Mouse (Mus musculus) limb, embryonic 11.5 days (tissue): ENCODE measurements around the gene Smtnl2. TPM values are rescaled to one million over a fixed set of nuclear protein-coding genes. Genes with fewer than 3 reads are reported as not detected.
A peak's percentile ranks its signal among the peaks of the same experiment; 100 is the strongest.
"Not testable (repeated sequence)": the region's sequence is repeated elsewhere in the genome, so short reads cannot be mapped to it uniquely, and the experiment has no call there.

Source experiments
- ATAC-seq: fragments of 200-750 bp; cut with Nextera tagmentation; 2 replicates; pipeline ENCODE4 v1.8.0; 2017; ENCODE audit warnings: low read depth; ENCODE audit not compliant: insufficient number of reproducible peaks, low FRiP score, low TSS enrichment
- DNase-seq: peaks from one replicate; pipeline ENCODE4 v3.0.0-alpha.2; 2015; ENCODE audit warnings: low spot score
- H3K27ac ChIP-seq: fragments of 300-500 bp; sonication (generic); replicated peaks from 2 replicates; pipeline ENCODE4 v1.5.1; 2014; ENCODE audit warnings: low read depth, mild to moderate bottlenecking, low read length
- H3K27me3 ChIP-seq: fragments of 300-500 bp; sonication (generic); 2 replicates; pipeline ENCODE4 v1.6.1; 2014; ENCODE audit warnings: mild to moderate bottlenecking, low read length, mixed read lengths; ENCODE audit not compliant: control insufficient read depth, insufficient read depth
- H3K36me3 ChIP-seq: fragments of 300-500 bp; sonication (generic); 2 replicates; pipeline ENCODE4 v1.6.1; 2014; ENCODE audit warnings: mild to moderate bottlenecking, low read length, moderate library complexity, mixed read lengths; ENCODE audit not compliant: control insufficient read depth, insufficient read depth
- H3K4me1 ChIP-seq: fragments of 300-500 bp; sonication (generic); 2 replicates; pipeline ENCODE4 v1.6.1; 2014; ENCODE audit warnings: low read length, mixed read lengths; ENCODE audit not compliant: control insufficient read depth, insufficient read depth
- H3K4me2 ChIP-seq: fragments of 300-500 bp; sonication (generic); 2 replicates; pipeline ENCODE4 v1.6.1; 2014; ENCODE audit warnings: low read depth, mild to moderate bottlenecking, moderate library complexity; ENCODE audit not compliant: severe bottlenecking
- H3K4me3 ChIP-seq: fragments of 300-500 bp; sonication (generic); 2 replicates; pipeline ENCODE4 v1.5.1; 2014; ENCODE audit warnings: low read depth, low read length
- H3K9ac ChIP-seq: fragments of 300-500 bp; sonication (generic); 2 replicates; pipeline ENCODE4 v1.6.1; 2014; ENCODE audit warnings: mild to moderate bottlenecking, low read length
- H3K9me3 ChIP-seq: fragments of 300-500 bp; sonication (generic); 2 replicates; pipeline ENCODE4 v1.6.1; 2016; ENCODE audit warnings: low read length; ENCODE audit not compliant: control insufficient read depth
- WGBS: fragments of 180-500 bp; shearing (Covaris S2); extraction: QIAGEN DNeasy Blood & Tissue Kit; methylation state at CpG from one replicate; pipeline ENCODE4 v1.1.7; 2014; 5-methylcytosine and 5-hydroxymethylcytosine counted together
- polyA plus RNA-seq: library from polyadenylated mRNA; unstranded; fragments of >200 nt; fragmentation: Nextera tagmentation; extraction: Ambion mirVana; gene quantifications from 2 replicates; pipeline ENCODE4 v1.2.1, GENCODE M21; 2014

The Smtnl2 gene
- polyA plus RNA-seq, 1 experiment from 2014 or later = 13.2 TPM

- WGBS = 63% methylated on average over 11 of the region's 11 CpGs
- Histone ChIP-seq H3K27me3 (no peaks in the 10 kb centered on the region), H3K9me3 (no peaks in the 10 kb centered on the region), H3K36me3 (no peaks in the 10 kb centered on the region), H3K4me3 (no peak within 1 kb of the TSS), H3K4me1 (no peaks in the 10 kb centered on the region), H3K4me2 (no peak within 1 kb of the TSS), H3K27ac (no peak within 1 kb of the TSS), H3K9ac (no peak within 1 kb of the TSS)
- ATAC-seq (no peak; the same call in 1 of the 2 replicates), DNase-seq (no peak)
Observed at GRCm38 (mm10) chr11:72434963-72435693, 23.6 kb upstream of the Smtnl2 start, which contains the start of gene Ggt6. Gene Ggt6, plus strand, starts transcription at chr11:72435526.

DNA sequence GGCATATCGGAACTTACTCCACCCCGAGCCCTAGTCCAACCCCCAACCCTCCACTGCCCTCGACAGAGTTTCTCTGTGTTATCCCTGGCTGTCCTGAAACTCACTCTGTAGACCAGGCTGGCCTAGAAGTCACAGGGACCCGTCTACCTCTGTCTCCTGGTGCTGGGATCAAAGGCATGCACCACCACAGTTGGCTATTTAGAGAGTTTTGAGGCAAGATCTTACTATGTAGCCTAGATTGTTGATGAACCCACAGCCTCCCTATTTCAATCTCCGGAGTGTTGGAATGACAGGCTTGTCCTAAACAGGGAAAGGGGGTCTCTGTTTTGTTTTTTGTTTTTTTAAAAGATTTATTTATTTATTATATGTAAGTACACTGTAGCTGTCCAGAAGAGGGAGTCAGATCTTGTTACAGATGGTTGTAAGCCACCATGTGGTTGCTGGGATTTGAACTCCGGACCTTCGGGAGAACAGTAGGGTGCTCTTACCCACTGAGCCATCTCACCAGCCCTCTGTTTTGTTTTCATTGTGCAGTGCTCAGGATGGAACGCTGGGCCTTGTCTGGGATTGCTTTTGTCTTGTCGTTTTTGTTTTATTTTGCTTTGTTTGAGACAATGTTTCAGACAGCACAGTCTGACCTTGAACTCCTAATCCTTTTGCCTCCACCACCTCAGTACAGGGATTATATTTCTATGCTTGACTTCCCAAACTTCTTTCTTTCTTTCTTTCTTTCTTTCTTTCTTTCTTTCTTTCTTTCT, 19.0 kb upstream of the Smtnl2 start:
- WGBS = 67% methylated on average over 9 of the region's 9 CpGs
- H3K9me3 ChIP-seq, H3K27ac ChIP-seq, ATAC-seq, H3K4me2 ChIP-seq, H3K4me3 ChIP-seq, H3K4me1 ChIP-seq, DNase-seq, H3K9ac ChIP-seq, H3K36me3 ChIP-seq, H3K27me3 ChIP-seq: not testable (repeated sequence)

DNA sequence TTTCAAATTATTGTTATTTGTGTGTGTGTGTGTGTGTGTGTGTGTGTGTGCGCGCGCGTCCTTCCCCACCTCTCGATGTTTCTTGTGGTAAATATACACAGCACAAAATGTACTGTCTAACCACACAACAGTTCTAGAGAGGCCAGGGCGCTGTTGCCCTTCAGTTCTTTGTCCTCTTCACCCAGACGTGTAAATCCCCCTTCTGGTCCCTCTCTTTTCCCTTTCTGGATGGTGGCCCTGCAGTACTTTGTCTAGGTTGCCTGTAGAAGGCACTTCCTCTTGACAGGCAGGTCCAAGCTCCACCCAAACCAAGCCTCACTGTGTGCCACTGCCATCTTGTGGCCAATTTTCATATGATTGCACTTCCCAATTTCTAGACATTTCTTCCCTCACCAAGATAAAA, 17.8 kb upstream of the Smtnl2 start:
- peak; percentile 57; the same call in 1 of the 2 replicates for ATAC-seq
- Histone ChIP-seq H3K9me3 (no peaks in the 10 kb centered on the region), H3K9ac (no peak overlapping the region), H3K36me3 (no peaks in the 10 kb centered on the region), H3K4me1 (no peaks in the 10 kb centered on the region), H3K4me2 (no peak overlapping the region), H3K27me3 (no peaks in the 10 kb centered on the region), H3K27ac (no peak overlapping the region), H3K4me3 (no peak overlapping the region)
- WGBS = 47% methylated on average over 7 of the region's 7 CpGs
- DNase-seq = peak; percentile 83

DNA sequence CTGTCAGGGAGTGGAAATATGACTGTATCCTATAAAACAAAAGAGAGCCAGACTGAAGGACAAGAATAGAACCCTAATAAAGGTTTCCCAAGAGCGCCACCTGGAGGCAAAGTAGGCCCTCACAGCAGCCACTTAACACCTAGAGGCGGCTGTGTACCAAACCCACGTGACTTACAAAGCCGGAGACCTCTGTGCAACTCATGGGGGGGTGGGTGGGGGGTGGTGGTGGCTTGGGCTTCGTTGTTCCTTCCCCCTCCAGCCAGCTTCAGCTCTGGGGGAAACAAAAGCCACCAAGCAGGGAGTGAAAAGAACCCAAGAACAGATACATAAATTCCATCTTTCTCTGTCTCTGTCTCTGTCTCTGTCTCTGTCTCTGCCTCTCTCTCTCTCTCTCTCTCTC, 17.2 kb upstream of the Smtnl2 start:
- Histone ChIP-seq H3K4me1 (no peaks in the 10 kb centered on the region), H3K9ac (no peak overlapping the region), H3K27ac (no peak overlapping the region), H3K36me3 (no peaks in the 10 kb centered on the region), H3K27me3 (no peaks in the 10 kb centered on the region), H3K4me2 (no peak overlapping the region), H3K4me3 (no peak overlapping the region), H3K9me3 (no peaks in the 10 kb centered on the region)
- 5% methylated on average over 5 of the region's 5 CpGs for WGBS
- no peak for ATAC-seq
- DNase-seq = peak; percentile 78

DNA sequence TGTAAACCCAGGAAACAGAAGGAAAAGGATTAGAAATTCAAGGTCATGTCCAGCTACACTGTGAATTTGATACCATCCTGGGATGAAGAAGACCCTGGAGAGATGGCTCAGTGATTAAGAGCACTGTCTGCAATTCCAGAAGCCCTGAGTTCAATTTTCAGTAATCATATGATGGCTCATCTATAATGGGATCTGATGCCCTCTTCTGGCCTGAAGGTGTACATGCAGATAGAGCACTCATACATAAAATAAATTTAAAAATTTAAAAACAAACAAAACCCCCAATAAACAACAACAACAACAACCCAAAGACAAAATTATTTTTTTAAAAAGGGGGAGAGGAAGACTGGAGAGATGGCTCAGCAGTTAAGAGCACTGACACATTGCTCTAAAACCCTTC, 15.4 kb upstream of the Smtnl2 start:
- H3K4me1 ChIP-seq = no peaks in the 10 kb centered on the region
- ATAC-seq (no peak), DNase-seq (no peak)
- no peak overlapping the region for H3K27ac ChIP-seq
- no peaks in the 10 kb centered on the region for H3K27me3 ChIP-seq
- no peak overlapping the region for H3K9ac ChIP-seq
- no peak overlapping the region for H3K4me2 ChIP-seq
- no peaks in the 10 kb centered on the region for H3K9me3 ChIP-seq
- no peak overlapping the region for H3K4me3 ChIP-seq
- no peaks in the 10 kb centered on the region for H3K36me3 ChIP-seq

- no peak for DNase-seq
- Histone ChIP-seq H3K9ac (no peak overlapping the region), H3K9me3 (no peaks in the 10 kb centered on the region), H3K4me3 (no peak overlapping the region), H3K4me1 (no peaks in the 10 kb centered on the region), H3K36me3 (no peaks in the 10 kb centered on the region), H3K27ac (no peak overlapping the region), H3K27me3 (no peaks in the 10 kb centered on the region), H3K4me2 (no peak overlapping the region)
- ATAC-seq = no peak
Observed at GRCm38 (mm10) chr11:72425201-72425600, 13.7 kb upstream of the Smtnl2 start.

DNA sequence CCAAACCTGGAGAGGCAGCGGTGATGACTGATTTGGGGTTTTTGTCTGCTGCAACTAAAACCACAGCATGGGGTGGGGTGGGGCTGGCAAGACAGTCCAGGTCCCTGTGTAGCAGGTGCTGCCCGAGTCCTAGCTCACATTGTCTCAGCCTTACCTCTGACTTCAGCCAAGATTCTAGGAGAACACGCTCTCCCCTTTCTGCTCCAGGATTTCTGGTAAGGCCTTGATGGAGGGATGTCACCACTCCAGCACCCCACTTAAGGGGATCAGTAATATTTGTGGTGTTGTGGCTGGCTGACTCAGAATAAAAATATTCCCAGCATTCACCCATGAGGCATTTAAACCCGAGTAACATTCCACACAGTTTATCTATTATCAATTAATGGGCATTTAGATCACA, 12.2 kb upstream of the Smtnl2 start:
- H3K9me3 ChIP-seq = no peaks in the 10 kb centered on the region
- DNase-seq (no peak), ATAC-seq (no peak)
- WGBS = 87% methylated on average over 4 of the region's 4 CpGs
- H3K9ac ChIP-seq = no peak overlapping the region
- no peaks in the 10 kb centered on the region for H3K4me1 ChIP-seq
- no peak overlapping the region for H3K27ac ChIP-seq
- H3K4me3 ChIP-seq = no peak overlapping the region
- H3K27me3 ChIP-seq = no peaks in the 10 kb centered on the region
- H3K36me3 ChIP-seq = no peaks in the 10 kb centered on the region
- H3K4me2 ChIP-seq = no peak overlapping the region

DNA sequence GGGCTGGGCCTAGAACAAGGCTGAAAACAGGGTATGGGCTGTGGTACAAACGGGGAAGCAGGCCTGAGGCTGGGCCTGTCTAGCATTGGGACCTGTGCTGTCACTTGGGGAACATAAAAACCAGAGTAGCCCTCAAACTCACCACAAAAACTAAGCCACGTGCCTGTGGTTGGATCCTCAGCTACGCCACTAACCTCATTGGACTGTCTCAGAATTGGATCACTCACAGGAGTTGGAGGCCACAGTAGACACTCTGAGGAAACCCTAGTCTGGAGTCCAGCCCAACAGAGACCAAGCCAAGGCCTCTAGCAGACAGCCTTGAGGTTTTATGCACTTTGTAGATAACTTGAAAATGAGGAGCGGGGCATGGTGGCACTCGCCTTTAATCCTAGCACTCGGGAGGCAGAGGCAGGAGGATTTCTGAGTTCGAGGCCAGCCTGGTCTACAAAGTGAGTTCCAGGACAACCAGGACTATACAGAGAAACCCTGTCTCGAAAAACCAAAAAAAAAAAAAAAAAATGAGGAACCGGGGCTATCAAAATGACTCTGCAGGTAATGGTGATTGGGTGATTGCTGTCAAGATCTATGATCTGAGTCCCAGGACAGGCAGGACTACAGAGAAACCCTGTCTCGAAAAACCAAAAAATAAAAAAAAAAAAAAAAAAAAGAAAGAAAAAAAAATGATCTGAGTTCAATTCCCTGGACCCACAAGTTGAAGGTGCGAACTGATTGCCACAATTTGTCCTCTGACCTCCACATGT, 10.2 kb upstream of the Smtnl2 start:
- 88% methylated on average over 11 of the region's 11 CpGs for WGBS
- DNase-seq = no peak
- ATAC-seq = no peak

More for the DNA sequence above, 10.2 kb upstream of the Smtnl2 start:
- H3K27ac ChIP-seq = no peak overlapping the region
- H3K4me1 ChIP-seq = peaks cover 14% of the 10 kb centered on the region
- H3K4me2 ChIP-seq = no peak overlapping the region
- no peak overlapping the region for H3K4me3 ChIP-seq
- H3K36me3 ChIP-seq = no peaks in the 10 kb centered on the region
- H3K27me3 ChIP-seq = no peaks in the 10 kb centered on the region
- no peak overlapping the region for H3K9ac ChIP-seq
- no peaks in the 10 kb centered on the region for H3K9me3 ChIP-seq
